Mouse (Mus musculus) thymus, postnatal 14 days (tissue): ENCODE results near the gene Top3b.
A peak's percentile ranks its signal among the peaks of the same experiment; 100 is the strongest.
"Not testable (repeated sequence)": the region's sequence is repeated elsewhere in the genome, so short reads cannot be mapped to it uniquely, and the experiment has no call there.

Experiments
- DNase-seq: peaks from one replicate; pipeline ENCODE4 v3.0.0; 2021

The Top3b gene

GRCm38 (mm10) chr16:16870617-16871331, at the start of gene Top3b, which contains the start of gene Vpreb1:
TSS of gene Top3b (plus strand) at chr16:16870736.
TSS of gene Vpreb1 (minus strand) at chr16:16870843.
- peak; percentile 91 for DNase-seq

DNA sequence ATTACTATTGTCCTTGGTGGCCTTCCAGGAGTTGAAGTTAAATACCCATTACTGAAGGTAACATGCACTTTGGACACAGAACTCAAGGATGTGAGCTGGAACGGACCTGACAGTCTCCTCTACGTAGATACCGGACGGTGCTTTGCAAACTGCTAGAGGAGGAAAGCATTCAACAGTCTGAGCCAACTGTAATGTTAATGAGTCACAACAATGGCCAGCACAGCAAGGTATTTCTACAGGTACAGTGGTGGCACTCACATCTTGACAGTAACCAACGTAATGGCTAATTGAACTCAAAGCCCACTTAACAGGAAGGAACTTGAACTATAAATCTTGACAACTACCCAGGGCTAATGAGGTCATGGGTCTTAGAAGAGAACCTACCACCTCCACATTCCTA, 45.1 kb upstream of the Top3b start:
- no peak for DNase-seq

GRCm38 (mm10) chr16:16826223-16826622, 44.3 kb upstream of the Top3b start:
- no peak for DNase-seq

GRCm38 (mm10) chr16:16828757-16829615, 41.5 kb upstream of the Top3b start, which contains the start of gene Spag6l:
TSS of gene Spag6l (minus strand) at chr16:16829456.
- DNase-seq: peak; percentile 85

DNA sequence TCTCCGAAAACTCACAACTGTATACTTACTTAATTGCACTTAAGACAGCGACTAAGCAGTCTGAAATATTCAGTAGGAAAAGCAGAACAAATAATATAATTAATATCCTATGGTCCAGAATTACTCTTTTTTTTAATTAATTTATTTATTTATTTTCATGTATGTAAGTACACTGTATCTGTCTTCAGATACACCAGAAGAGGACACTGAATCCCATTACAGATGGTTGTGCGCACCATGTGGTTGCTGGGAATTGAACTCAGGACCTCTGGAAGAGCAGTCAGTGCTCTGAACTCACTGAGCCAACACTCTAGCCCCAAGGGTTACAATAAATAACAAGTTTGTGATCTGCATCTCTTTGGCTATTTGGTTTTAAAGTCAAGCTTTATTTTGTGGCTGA, 40.9 kb upstream of the Top3b start:
- no peak for DNase-seq

DNA sequence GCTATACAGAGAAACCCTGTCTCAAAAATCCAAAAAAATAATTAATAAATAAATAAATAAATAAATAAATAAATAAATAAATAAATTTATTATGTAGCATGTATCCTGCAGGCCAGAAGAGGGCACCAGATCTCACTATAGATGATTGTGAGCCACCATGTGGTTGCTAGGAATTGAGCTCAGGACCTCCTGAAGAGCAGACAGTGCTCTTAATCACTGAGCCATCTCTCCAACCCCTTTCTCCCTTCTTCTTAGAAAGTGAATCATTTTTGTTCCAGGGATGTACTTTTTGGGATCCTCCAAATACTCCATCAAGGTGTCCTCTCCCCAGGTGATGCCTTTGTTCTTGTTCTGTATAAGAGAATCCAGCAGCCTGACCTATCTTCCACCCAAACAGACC, 21.3 kb upstream of the Top3b start:
- DNase-seq: no peak

GRCm38 (mm10) chr16:16852411-16852810, 18.1 kb upstream of the Top3b start:
- DNase-seq: no peak

- peak; percentile 84 for DNase-seq
Measured at GRCm38 (mm10) chr16:16854836-16855235, 15.7 kb upstream of the Top3b start.

DNA sequence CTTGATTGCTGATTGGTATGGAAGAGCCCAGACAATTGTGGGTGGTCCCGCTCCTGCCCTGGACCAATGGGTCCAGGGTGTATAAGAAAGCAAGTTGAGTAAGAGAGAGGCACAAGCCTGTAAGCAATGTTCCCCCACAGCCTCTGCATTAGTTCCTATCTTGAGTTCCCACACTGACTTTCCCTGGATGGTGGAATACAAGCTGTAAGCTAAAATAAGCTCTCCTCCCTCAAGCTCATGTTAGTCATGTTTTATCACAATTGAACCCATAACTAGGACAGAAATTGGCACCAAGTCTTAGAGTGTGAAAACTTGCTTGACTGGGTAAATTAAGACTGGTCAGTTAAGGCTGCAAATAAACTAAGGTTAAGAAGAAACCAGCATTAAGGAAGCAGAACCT, 15.0 kb upstream of the Top3b start:
- DNase-seq: no peak

DNA sequence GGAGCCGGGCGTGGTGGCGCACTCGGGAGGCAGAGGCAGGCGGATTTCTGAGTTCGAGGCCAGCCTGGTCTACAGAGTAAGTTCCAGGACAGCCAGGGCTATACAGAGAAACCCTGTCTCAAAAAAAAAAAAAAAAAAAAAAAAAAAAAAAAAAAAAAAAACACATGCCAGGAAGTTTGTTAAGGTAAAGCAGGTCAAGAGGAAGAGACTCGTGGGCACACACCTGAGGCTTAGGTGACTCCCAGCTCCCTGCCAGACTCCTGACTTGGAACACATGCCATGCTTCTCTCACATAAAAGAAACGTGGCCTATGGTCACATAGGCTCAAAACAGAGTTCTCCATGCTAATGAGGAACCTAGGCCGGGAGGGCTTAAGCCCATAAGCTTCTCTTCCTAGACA, 14.5 kb upstream of the Top3b start:
- not testable (repeated sequence) for DNase-seq

GRCm38 (mm10) chr16:16856731-16857476, 13.6 kb upstream of the Top3b start:
- no peak for DNase-seq

GRCm38 (mm10) chr16:16862288-16862687, 8.2 kb upstream of the Top3b start:
- no peak for DNase-seq

- peak; percentile 2 for DNase-seq
Measured at GRCm38 (mm10) chr16:16863978-16864377, 6.6 kb upstream of the Top3b start, which contains the start of gene Igll1. TSS of gene Igll1 (minus strand) at chr16:16863985.

- no peak for DNase-seq
Measured at GRCm38 (mm10) chr16:16865217-16865616, 5.3 kb upstream of the Top3b start.

GRCm38 (mm10) chr16:16865696-16866561, 4.6 kb upstream of the Top3b start:
- DNase-seq: peak; percentile 47

DNA sequence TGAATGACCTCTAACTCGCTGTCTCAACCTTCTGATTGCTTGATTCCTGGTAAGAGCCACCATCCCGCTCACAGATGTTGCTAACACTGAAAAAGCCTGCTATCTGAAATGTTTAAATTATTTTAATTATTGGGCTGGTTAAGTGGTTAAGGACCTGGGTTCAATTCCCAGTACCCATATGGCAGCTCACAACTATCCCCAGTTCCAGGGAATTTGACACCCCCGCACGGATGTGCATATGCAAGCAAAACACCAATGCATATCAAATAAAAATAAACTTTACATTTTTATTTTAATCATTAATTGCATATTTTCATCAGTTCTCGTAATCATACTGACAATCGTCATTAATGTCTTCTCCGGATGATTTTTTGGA, 307 bp upstream of the Top3b start:
- DNase-seq: no peak

DNA sequence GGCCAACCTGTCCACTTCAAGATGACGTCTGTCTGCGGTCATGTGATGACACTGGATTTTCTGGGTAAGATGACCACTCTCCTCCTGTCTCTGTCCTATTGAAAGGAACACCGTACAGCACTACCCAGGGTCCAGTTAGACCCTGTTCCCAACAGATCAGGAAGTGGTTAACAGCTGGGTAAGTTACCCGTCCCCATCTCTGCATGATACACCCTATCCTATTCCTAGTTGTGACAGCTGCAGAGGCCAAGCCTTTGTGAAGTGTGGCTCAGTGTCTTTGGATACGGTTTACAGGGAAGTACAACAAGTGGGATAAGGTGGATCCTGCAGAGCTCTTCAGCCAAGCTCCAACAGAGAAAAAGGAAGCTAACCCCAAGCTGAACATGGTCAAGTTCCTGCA, 8.5 kb downstream of the Top3b start:
- no peak for DNase-seq

DNA sequence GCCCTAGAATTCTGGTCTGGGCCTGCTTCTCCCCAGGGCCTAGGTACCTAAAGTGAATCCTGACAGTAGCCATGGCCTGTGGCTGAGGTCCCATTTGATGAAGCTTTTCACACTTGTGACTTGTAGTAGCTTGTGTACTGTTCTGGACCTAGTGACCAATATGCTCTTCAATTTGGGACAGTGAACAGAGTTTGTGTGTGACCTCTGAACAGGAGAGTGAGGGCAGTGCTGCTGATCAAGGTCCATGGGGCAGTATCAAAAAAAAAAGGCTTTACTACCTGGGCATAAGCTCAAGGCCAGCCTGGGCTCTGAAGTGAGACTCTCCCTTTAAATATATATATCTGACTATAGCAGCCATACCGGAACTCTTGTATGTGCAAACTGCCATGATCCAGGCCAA, 17.8 kb downstream of the Top3b start:
- no peak for DNase-seq

- no peak for DNase-seq
Measured at GRCm38 (mm10) chr16:16892366-16892765, 21.8 kb downstream of the Top3b start.

DNA sequence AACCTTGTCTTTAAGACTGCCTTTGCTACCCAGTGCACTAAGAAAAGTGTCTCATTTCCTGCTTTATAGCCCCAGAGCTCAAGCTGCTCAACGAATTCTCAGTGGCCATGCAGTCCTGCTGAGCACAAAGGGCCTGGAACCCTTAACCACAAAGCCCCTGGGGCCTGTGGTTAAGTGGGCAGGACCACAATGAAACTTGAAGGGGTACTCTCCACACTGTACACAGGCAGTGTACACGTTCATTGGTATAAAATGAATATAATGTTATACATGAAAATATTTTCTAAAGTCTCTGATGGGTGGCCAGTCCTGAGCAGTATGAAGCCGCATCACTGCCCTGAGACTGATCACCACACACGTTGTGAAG, 25.5 kb downstream of the Top3b start:
- DNase-seq: no peak

DNA sequence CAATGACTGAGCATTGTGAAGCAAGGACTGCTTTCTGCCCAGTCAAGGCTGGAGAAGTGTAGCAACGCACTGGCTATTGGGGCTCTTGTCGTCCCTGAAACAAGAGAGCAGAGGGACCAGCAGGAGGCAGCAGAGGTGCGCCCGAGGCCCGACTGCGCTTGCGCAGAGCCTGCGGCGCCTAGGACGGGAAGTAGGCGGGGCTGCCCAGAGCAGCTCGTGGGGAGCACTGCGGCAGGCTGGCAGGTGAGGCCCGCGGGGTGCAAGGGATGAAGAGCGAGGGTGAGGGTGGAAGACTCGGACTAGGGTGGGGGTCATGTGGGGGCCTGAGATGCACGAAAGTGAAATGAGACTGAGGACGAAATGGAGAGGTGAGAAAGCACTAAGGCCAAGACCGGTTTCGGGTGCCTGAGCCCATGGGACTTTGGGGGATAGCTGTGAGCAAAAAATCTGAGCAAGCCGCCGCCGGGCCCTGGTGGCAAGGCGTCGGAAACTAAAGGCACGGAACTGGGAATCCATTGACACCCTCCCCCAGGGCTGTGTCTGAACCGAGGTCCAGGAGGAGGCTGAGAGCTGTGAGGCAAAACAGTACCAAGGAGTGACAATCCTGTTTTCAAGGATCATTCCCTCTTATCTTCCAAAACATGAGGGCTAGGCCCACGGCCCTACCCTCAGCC, 26.0 kb downstream of the Top3b start, which contains the start of gene Ppm1f:
Gene Ppm1f, plus strand, starts transcription at position 88 of the 674 bp plus-strand sequence.
- DNase-seq: peak; percentile 97
